ENCODE assay signal across 8 mouse cellular contexts in genomic region chr11:59809071-59809669, GRCm38 (mm10). TPM values are rescaled to one million over a fixed set of nuclear protein-coding genes. Genes with fewer than 3 reads are reported as not detected.
DNase-seq lines count a peak whose midpoint lies in the region; ATAC-seq lines count a peak whose summit lies in the region.

No protein-coding gene starts in this region.

- WGBS in limb, embryonic 11.5 days, result under 1% methylated on average over 15 of the region's 15 CpGs
- under 1% methylated on average over 15 of the region's 15 CpGs for WGBS in midbrain, embryonic 12.5 days

- peak overlapping the region; percentile 84 for H3K4me2 ChIP-seq in limb, embryonic 11.5 days (ENCODE audit: low read depth, severe bottlenecking)
- peak overlapping the region; percentile 73 for H3K4me2 ChIP-seq in midbrain, embryonic 12.5 days (replicated peaks)

- H3K27ac ChIP-seq in limb, embryonic 11.5 days (replicated peaks; ENCODE audit: low read depth, low read length), result peak overlapping the region; percentile 97
- H3K27ac ChIP-seq in midbrain, embryonic 12.5 days (replicated peaks), result peak overlapping the region; percentile 98

- H3K9ac ChIP-seq in limb, embryonic 11.5 days (ENCODE audit: low read length), result peak overlapping the region; percentile 96
- peak overlapping the region; percentile 81 for H3K9ac ChIP-seq in midbrain, embryonic 12.5 days (replicated peaks)

- DNase-seq in 3134 (ENCODE audit: extremely low read depth, insufficient read length, low spot score), result peak; percentile 39
- peak; percentile 77 for DNase-seq in CD4-positive, CD25-positive, alpha-beta regulatory T cell, adult 2 months (ENCODE audit: low read depth, low spot score)
- peak; percentile 19 for DNase-seq in embryo, embryonic 11 days
- peak; percentile 74 for DNase-seq in heart, postnatal 10 days
- no peak for DNase-seq in limb, embryonic 11.5 days (ENCODE audit: low spot score)
- DNase-seq in urinary bladder, adult 2 months (ENCODE audit: low spot score), result no peak
- DNase-seq in testis, postnatal 14 days (ENCODE audit: low spot score), result no peak

- ATAC-seq in limb, embryonic 11.5 days (ENCODE audit: insufficient number of reproducible peaks, low FRiP score, low TSS enrichment, low read depth), result no peak
- peak; percentile 45 for ATAC-seq in midbrain, embryonic 12.5 days (ENCODE audit: low FRiP score, low read depth)

- H3K36me3 ChIP-seq in limb, embryonic 11.5 days (ENCODE audit: control insufficient read depth, insufficient read depth, low read length), result peaks cover 2% of the 10 kb centered on the region; the same call in 1 of the 2 replicates
- peaks cover 35% of the 10 kb centered on the region for H3K36me3 ChIP-seq in midbrain, embryonic 12.5 days

- H3K4me1 ChIP-seq in limb, embryonic 11.5 days (ENCODE audit: control insufficient read depth, insufficient read depth, low read length), result peaks cover 6% of the 10 kb centered on the region
- peaks cover 14% of the 10 kb centered on the region for H3K4me1 ChIP-seq in midbrain, embryonic 12.5 days

- H3K9me3 ChIP-seq in limb, embryonic 11.5 days (ENCODE audit: control insufficient read depth, low read length), result no peaks in the 10 kb centered on the region
- H3K9me3 ChIP-seq in midbrain, embryonic 12.5 days, result no peaks in the 10 kb centered on the region

- H3K27me3 ChIP-seq in limb, embryonic 11.5 days (ENCODE audit: control insufficient read depth, insufficient read depth, low read length), result no peaks in the 10 kb centered on the region
- no peaks in the 10 kb centered on the region for H3K27me3 ChIP-seq in midbrain, embryonic 12.5 days

- peak overlapping the region; percentile 75 for H3K4me3 ChIP-seq in limb, embryonic 11.5 days (ENCODE audit: low read depth, low read length)
- peak overlapping the region; percentile 82 for H3K4me3 ChIP-seq in midbrain, embryonic 12.5 days

- intact Hi-C loops in heart, postnatal 10 days (cut with DNase I), result loop anchor here (2.0 kb wide), 1 partner anchor 30 kb away; no protein-coding TSS in a partner anchor

RNA-seq across cellular contexts. Expression of gene Flcn, which starts 0.6 kb away (rescaled TPM):
- total RNA-seq in heart, postnatal 10 days (2021), result 10 to 100 TPM; 33.6 to 38.1 TPM
- polyA plus RNA-seq in limb, embryonic 11.5 days (2014; fragmentation: Nextera tagmentation; extraction: Ambion mirVana), result 32.0 and 33.7 TPM in 2 replicates
- polyA plus RNA-seq in midbrain, embryonic 12.5 days (2016; fragmentation: Nextera tagmentation; extraction: Ambion mirVana), result 35.7 and 37.4 TPM in 2 replicates
- 42.6 and 48.8 TPM in 2 replicates for polyA plus RNA-seq in urinary bladder, adult 2 months (2012; rRNA removed)

RNA-seq across cellular contexts. Expression of gene Pld6, which starts 21.7 kb away (rescaled TPM):
- 1 to 10 TPM in 1 of 2 experiments, under 1 TPM in 1; 0.82 to 1.9 TPM for total RNA-seq in heart, postnatal 10 days (2021)
- polyA plus RNA-seq in limb, embryonic 11.5 days (2014; fragmentation: Nextera tagmentation; extraction: Ambion mirVana), result 1.3 and 2.4 TPM in 2 replicates
- 1.8 and 2.0 TPM in 2 replicates for polyA plus RNA-seq in midbrain, embryonic 12.5 days (2016; fragmentation: Nextera tagmentation; extraction: Ambion mirVana)
- polyA plus RNA-seq in urinary bladder, adult 2 months (2012; rRNA removed), result 1.2 and 1.5 TPM in 2 replicates

RNA-seq across cellular contexts. Expression of gene Nt5m, which starts 30.1 kb away (rescaled TPM):
- 10 to 100 TPM; 27.3 to 27.4 TPM for total RNA-seq in heart, postnatal 10 days (2021)
- polyA plus RNA-seq in limb, embryonic 11.5 days (2014; fragmentation: Nextera tagmentation; extraction: Ambion mirVana), result 36.1 and 37.2 TPM in 2 replicates
- polyA plus RNA-seq in midbrain, embryonic 12.5 days (2016; fragmentation: Nextera tagmentation; extraction: Ambion mirVana), result 43.0 and 47.6 TPM in 2 replicates
- 18.4 and 21.0 TPM in 2 replicates for polyA plus RNA-seq in urinary bladder, adult 2 months (2012; rRNA removed)

RNA-seq across cellular contexts. Expression of gene Cops3, which starts 30.5 kb away (rescaled TPM):
- total RNA-seq in heart, postnatal 10 days (2021), result 10 to 100 TPM; 71.3 to 71.9 TPM
- polyA plus RNA-seq in limb, embryonic 11.5 days (2014; fragmentation: Nextera tagmentation; extraction: Ambion mirVana), result 244 and 250 TPM in 2 replicates
- polyA plus RNA-seq in midbrain, embryonic 12.5 days (2016; fragmentation: Nextera tagmentation; extraction: Ambion mirVana), result 222 and 224 TPM in 2 replicates
- polyA plus RNA-seq in urinary bladder, adult 2 months (2012; rRNA removed), result 36.1 and 44.7 TPM in 2 replicates

Comparison
In these comparisons a context has a peak if more than half of its experiments do, and no peak if none do; other contexts are left out.
1. DNase-seq: peak in 3134 (single experiment), CD4-positive, CD25-positive, alpha-beta regulatory T cell, adult 2 months (single experiment), embryo, embryonic 11 days (single experiment) and heart, postnatal 10 days (2 of 2); none in limb, embryonic 11.5 days (single experiment), urinary bladder, adult 2 months (single experiment) and testis, postnatal 14 days (single experiment).